Mouse (Mus musculus): ENCODE results near the gene Spata45.
"Not testable (repeated sequence)": the region's sequence is repeated elsewhere in the genome, so short reads cannot be mapped to it uniquely, and the experiment has no call there.

Spata45 gene

GRCm38 (mm10) chr1:191036554-191037334 is at the start of gene Spata45:
Spata45 (plus strand) TSS chr1:191036639.
- in situ Hi-C loops (cut with MboI, MseI) = no loop called here

GRCm38 (mm10) chr1:190989437-190990082 is 46.9 kb upstream of the Spata45 start:
- in situ Hi-C loops (cut with MboI, MseI) = loop anchor here (5.0 kb wide), 1 partner anchor 37 kb away; no protein-coding TSS in a partner anchor

DNA sequence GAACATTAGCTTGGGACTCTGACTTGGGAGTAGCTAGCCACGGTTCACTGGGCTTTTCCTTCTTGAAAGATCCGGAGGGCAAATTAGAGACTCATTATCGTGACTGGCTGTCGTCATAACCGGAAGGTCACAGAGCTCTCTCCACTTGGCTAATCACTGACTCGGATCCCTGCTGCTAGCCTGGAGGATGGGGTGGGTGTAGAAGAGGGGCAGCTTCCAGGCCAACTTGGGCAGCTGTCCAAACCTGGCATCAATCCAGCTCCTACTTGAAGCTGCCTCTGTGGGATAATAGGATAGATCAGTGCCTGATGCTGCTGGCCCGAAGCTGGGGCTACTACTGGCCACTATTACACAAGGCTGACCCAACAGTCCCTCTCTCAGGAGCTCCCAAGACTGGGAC is 40.9 kb upstream of the Spata45 start:
- in situ Hi-C loops (cut with MboI, MseI) = no loop called here

GRCm38 (mm10) chr1:190996346-190996877 is 40.0 kb upstream of the Spata45 start:
- in situ Hi-C loops (cut with MboI, MseI) = no loop called here

DNA sequence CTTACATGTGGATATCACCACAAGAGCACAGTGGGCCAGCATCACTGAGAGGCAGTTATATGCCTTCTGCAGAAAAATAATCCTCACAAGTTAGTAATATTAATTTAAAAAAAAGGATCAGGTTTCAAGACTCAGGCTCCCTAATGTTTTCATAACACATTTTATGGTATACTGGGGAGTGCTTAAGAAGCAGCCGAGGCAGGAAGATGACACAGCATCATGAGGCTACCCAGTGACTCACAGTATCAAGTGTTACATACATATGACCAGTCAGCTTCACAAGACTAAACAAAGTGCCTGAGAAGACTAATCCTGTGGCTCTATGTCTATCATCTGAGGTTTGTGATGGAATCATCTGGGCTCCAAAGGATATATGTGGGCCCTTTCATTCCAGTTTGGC is 38.4 kb upstream of the Spata45 start:
- in situ Hi-C loops (cut with MboI, MseI) = no loop called here

- in situ Hi-C loops (cut with MboI, MseI) = no loop called here
These were observed 35.8 kb upstream of the Spata45 start for GRCm38 (mm10) chr1:191000686-191001085.

DNA sequence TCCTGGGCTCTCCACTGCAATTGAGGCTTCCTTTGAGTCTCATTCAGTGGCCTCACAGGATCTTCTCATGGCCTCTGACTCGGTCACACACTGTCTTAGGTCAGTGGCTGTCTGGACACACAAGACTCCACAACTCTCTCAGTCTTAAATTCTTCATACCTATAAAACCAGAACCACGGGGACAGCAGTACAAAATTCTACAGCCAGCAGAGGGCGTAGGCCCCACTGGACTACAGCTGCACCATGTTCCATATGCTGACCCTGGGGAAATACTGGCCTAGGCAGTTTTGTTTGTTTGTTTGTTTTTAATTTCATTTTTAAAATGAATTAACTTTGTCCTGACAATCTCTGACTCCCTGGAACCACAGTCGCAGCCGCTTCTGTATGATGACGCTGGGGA is 34.2 kb upstream of the Spata45 start:
- in situ Hi-C loops (cut with MboI, MseI) = no loop called here

DNA sequence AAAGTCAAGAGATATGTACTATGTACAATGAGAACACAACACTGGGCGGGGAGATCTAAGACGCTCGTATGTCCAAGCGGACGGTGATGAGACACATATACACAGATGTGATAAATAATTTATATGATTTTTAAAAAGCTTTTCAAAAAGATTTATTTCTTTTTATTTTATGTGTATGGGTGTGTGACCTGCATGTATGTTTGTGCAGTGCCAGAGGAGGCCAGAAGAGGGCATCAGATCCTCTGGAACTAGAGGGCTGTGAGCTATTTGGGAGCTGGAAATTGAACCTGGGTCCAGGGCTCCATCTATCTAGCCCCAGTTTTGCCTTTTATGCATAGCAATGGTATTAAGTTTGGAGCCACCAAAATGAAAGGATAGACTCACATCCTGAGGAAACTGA is 27.7 kb upstream of the Spata45 start:
- in situ Hi-C loops (cut with MboI, MseI) = no loop called here

- in situ Hi-C loops (cut with MboI, MseI) = no loop called here
These were observed 22.2 kb upstream of the Spata45 start for GRCm38 (mm10) chr1:191014271-191014670.

GRCm38 (mm10) chr1:191019803-191020202 is 16.6 kb upstream of the Spata45 start:
- in situ Hi-C loops (cut with MboI, MseI) = no loop called here

DNA sequence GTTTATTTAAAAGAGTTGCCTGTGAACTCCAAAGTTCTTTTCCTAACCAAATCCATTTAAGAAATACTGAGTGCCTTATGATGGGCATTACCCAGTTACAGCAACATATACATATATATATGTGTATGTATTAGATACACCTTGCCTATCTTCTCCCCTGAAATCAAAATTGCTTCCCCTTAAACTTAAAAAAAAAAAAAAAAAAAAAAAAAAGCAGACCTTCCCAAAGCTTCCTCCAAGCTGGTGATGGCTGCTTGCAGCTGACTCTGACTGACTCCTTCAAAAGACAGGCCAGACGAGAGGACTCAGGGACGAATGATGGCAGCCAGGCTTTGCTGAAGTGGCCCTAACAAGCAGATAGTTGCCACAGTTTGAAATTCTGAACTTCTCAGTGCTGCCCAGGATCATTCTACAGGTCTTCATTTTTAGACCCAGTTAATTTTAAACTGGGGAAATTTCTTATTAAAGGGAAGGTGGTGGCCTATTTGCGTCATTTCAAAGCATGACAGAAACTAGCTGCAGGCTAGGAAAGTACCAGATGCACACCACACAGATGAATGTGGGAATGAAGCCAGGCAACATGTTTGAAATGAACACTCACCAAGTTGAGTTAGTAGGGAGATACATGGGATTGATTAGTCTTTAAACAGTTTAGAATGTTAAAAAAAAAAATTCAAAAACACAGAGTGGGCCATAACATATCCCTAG is 16.1 kb upstream of the Spata45 start:
- in situ Hi-C loops (cut with MboI, MseI) = no loop called here

GRCm38 (mm10) chr1:191021016-191021415 is 15.4 kb upstream of the Spata45 start:
- in situ Hi-C loops (cut with MboI, MseI) = no loop called here

GRCm38 (mm10) chr1:191023140-191023539 is 13.3 kb upstream of the Spata45 start:
- in situ Hi-C loops (cut with MboI, MseI) = no loop called here

DNA sequence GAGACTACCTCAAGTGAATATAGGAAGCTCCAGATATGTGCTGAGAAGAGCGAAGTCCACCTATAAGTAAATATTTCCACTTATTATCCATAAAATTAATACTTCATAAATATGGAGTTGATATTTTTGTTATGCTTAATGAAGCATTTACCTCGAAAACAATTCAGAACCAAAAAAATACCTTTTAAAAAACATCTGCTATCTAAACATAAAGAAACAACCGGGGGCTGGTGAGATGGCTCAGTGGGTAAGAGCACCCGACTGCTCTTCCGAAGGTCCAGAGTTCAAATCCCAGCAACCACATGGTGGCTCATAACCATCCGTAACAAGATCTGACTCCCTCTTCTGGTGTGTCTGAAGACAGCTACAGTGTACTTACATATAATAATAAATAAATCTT is 12.6 kb upstream of the Spata45 start:
- in situ Hi-C loops (cut with MboI, MseI) = not testable (repeated sequence)

DNA sequence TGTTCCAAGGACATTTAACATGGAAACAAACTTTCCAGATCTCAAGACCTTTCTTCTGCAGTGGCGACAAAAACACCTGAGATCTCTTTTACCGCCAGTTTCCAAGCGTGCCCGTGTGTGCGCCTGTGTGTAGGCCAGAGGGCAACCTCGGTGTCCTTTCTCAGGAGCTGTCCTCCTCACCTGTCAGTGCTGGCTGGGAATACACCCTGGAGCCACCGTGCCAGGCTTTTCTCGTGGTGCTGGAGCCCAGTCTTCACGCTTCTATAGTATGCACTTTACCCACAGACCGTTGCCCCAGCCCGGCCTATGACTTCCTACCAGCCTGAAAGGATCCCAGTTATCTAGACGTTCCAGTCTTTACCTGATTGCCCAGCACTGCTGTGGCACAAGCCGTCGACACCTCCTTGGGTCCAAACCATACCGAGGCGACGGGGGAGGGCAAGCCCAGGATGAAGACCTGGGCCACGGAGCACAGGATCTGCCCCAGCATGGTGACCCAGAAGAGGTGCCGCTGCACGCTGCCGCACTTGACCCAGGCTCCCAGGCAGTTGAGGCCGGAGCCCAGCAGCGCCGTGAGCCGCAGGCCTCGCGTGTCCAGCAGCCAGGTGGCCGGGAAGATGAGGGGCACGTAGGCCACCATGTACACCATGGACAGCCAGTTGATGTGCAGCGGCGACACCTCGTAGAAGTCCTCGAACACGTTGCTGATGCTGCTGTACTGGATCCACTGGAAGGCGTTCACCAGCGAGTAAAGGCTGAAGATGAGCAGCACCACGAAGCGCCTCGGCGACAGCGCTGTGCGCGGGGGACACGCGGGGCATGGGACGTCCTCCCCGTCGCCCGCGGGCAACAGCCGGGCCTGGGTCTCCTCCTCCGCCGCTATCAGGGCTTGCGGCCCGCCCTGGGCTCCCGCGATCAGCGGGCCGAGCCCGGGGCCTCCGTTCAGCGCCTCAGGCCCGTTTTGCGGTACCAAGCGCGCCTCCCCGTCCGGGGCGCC is 11.1 kb upstream of the Spata45 start:
- in situ Hi-C loops (cut with MboI, MseI) = no loop called here

DNA sequence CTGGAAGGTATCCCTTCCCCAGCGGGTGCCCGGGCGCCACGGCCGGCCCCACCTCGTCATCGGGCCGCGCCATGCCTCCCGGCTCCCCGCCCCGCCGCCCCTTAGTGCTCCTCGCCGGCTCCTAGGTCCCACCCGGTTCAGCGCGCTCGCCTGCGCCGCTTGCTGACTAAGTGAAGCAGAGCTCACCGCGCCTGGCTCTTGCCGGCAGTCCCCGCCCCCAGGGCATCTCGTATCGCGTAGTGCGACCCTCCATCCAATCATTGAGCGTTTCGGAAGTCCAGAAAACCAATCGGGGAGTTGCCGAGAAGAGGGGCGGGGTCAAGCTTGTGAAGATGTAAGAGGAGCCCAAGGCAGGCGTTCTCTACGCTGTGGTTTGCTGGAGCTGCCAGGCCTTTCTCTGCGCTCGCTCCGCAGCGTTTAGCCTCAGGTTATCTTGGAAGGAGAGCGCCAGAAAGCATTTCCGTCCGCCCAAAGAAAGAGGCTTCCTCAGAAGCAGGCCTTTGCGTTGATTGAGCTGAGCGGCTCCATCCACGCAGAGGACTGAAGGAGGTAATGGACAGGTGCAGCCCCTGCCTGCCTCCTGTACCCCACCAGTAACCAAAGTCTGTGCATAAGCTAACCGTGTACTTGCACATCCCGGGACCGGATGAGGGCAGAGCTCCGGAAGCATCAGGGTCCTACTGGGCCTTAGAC is 10.3 kb upstream of the Spata45 start, which contains the start of gene Flvcr1:
Flvcr1 (minus strand) TSS at position 138 of the 693 bp plus-strand sequence.
- in situ Hi-C loops (cut with MboI, MseI) = no loop called here

GRCm38 (mm10) chr1:191030182-191030581 is 6.3 kb upstream of the Spata45 start:
- in situ Hi-C loops (cut with MboI, MseI) = no loop called here

DNA sequence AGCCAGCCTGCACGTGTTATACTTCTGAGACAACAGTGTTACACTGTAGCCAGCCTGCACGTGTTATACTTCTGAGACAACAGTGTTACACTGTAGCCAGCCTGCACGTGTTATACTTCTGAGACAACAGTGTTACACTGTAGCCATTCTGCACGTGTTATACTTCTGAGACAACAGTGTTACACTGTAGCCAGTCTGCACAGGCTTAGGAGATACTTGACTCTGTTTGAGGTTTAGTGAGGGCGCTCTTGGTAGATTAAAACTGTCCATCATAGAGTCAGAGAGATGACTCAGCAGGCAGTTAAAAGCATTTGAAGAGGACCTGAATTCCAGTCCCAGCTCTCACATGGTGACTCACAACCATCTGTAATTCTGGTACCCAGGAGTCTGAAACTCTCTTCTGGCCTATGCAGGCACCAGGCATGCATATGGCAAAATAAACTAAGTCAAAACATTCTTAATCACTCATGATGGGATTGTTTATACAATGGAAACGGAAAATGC is 5.5 kb upstream of the Spata45 start:
- in situ Hi-C loops (cut with MboI, MseI) = not testable (repeated sequence)

DNA sequence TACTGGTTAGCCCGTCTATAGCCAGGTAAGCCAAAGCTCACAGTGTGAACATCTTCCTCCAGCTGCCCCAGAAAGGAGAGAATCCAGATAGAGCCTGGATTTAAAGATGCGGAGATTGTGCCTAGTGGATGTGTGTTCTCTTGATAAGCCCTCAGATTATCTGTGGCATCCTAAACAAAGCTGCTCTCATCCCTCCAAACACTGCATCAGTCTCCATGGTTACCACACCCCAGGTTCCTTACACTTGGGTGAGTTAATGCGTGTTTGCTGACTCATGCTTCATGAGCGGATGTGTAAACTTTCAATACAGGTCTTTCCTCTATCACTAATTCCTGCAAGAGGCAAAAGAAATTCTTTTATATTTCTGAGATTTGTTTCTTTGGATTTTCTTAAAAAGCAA is 790 bp upstream of the Spata45 start:
- in situ Hi-C loops (cut with MboI, MseI) = no loop called here

GRCm38 (mm10) chr1:191037999-191038398 is 1.6 kb downstream of the Spata45 start:
- in situ Hi-C loops (cut with MboI, MseI) = no loop called here
